Mouse (Mus musculus) fat pad, adult 2 months (tissue): ENCODE data around the gene Stn1.
A peak's percentile ranks its signal among the peaks of the same experiment; 100 is the strongest.

Experiments
- DNase-seq: peaks from one replicate; pipeline ENCODE4 v3.0.0-alpha.2; 2011; ENCODE audit warnings: low read depth, low spot score; ENCODE audit errors: extremely low read depth

Stn1 gene

DNA sequence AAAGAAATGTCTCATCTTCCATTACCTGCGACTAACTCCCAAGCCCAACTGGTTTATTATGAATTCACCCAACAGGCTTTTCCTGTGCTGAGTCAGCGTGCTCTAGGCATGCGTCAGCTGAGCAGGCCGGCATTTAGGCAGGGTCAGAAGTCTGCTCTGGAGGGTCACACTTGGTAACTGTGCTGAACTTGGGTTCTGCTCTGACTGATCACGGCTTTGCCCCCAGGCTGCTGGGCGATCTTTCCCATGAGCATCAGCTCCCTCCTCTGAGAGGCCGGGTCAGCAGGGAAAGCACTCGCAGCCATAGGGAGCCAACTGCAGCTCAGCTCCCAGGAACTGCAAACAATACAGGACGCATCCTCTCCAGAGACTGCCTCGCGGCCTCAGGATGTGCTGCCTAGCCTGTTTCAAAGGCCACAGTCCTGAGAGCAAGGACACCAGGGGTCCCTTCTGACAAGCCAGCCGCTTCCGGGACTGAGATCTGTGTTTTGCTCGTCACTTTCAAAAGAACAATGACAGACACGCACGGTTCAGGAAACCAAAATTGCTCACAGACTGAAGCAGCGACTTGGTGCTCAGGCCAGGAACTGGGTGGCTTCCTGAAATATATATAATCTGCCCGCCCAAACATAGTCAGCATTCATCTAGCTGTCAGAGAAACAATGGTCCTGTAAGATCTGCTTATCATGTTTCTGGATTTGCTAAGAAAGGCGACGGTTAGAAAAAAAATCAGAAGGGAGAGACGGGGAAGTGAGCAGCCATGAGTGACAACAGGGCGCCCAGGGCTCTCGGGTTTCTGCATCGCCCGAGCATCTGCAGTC is 26.6 kb downstream of the Stn1 start:
- no peak for DNase-seq

DNA sequence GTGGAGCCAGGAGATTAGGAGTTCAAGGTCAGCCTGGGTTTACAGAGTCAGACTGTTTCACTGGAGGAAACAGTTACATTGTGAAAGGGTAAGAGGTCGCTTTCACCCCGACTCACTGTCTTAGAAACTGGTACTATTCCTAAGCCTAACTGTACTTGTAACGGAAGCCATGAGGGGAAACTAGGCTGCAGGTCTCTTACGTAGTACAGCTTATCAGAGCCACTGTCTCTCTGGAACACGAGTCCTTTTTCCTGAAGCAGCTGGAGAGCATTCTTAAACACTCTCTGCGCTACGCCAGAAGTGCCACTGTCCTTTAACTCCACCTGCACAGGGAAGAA is 27.2 kb downstream of the Stn1 start:
- DNase-seq = no peak

DNA sequence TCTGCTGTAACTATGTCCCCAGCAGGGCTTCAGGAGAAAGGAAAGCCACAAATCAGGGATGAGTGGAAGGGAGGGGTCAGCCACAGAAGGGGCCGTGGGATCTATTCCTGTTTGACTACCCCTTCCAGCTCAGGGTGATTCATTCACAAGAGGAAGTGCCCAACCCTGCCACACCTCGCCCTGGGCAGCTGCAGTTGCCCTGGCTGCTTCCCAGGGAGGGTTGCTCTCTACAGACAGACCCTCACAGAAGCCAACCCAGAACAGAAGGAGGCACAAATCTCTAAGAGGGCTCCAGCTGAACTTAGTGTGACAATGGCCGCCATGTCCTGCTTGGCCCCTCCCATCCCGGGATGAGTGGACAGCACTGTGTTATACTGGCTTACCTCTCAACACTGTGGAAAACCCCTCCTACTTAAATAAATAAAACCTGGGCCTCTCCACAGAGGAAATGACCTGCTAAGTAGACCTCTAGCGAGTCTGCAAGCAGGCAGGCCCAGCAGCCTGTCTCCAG is 28.5 kb downstream of the Stn1 start:
- DNase-seq = no peak

DNA sequence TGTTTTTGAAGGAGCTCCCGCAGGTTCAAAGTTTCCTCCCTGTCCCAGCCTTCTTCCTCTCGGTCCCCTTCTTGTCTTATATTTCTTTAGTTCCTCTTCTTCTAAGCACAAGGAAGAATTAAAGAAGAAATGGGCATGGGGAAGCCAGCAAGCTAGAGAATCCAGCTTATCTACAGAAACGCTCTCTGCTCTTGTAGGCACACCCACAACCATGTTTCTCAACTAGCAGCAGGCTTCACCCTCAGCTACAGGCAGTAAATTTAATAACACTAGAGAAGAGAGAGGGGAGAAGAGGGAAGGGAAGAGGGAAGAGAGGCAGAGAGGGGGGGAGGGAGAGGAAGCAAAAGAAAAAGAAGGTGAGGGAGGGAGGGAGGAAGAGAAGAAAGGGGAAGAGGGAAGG is 29.1 kb downstream of the Stn1 start:
- no peak for DNase-seq

DNA sequence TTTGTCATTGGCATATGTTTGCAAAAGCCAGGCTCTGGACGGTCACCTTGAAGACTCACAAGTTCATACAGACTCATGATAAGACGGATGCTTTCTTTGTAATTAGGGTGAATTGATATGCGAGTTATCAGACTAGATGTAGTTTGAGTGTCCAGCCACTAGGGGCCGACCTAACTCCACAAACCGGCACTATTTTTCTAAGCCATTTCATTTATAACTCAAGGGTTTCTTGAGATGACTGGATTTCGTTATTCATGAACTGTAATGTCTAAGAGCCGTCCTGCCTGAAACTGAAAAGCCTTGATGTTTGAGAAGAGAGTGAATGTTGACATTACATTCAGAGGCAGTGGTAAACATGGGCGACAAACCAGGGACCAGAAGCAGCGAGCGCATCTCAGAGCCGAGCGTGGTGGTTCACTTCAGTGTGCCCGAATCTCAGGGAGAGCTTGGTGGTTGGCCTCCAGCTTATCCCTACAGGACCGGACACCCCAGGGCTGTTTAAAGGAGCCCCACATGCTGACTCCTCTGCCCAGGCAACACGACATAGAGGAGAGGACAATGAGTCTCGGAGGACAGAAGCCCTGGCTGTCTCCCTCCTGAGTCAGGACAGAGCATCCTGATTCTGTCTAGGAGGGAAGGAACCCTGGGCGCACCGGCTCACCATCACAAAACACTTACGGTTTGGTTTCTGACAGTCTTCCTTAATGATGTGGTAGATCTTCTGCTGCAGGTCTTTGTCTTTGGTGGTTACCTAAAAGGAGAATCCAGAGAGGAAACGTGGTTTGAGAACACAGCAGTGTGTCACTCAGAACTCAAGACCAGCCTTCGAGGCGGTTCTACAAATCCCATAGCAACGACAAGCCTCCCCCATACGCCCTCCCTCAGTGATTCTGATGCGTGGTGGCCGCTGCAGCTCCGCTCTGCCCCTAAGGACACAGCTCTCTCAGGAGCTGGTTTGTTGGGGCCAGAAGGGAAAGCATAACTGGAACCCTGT is 29.9 kb downstream of the Stn1 start:
- DNase-seq = no peak

DNA sequence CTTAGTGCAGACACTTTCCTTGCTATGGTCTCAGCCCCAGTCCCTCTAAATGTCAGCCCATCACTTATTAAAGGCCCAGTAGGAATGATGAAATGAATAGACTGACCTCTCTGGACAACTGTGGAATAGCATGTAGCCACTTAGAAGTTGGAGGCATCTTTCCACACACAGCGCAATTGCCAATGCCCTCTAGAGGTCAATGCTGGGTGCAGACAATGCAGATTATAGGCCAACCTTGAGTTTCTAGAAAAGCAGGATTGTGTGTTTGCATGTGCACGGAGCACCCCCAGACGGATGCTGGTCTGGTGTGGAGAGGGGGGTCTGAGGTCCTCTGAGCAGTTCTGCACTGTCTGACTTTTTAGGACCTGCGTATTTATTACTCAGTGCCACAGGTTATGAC is 33.7 kb downstream of the Stn1 start:
- DNase-seq = no peak

DNA sequence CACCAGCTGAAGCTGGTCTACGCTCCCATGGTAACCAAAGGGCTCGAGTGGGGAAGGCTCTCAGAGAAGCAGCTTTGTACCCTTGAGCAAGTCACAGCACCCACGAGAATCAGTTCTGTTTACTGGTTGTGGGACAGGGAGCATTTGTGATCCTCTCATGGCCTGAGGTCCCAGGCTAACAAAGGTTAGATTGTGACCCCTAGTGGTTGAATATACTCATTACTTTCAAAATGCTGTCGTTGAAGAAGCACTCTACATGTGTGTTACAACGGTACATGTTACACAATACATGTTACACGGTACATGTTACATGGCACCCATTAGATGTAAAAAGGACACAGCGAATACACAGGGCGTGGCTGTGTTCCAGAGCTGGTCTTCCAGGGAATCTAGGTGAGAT is 34.7 kb downstream of the Stn1 start:
- no peak for DNase-seq

DNA sequence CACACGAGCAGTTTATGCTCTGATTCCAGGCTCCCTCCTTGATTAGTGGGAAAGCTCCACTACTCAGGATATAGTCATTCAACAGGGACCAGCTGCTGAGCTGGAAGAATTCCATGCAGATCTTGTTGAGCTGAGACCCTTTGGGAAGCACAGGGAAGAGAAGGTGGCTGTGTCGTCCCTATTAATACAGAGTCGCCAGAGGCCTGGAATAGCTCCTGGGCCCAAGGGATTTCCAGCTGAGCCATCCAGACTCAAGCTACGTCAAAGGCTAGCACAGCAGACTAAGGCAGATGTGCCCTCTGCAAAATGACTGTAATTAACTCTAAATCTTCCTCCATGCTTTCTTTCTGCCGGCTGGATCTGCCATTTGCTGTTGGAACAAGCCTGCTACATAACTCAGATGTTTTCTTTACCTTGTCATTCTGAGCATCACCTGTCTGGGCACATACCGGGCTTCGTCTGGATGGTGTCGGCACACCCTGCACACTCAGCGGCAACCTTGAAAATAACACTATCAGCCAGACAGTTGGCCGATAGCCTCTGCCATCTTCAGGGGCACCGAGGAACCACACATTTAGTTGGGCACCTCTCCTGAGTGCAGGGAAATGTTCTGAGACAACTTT is 36.8 kb downstream of the Stn1 start:
- DNase-seq = no peak

DNA sequence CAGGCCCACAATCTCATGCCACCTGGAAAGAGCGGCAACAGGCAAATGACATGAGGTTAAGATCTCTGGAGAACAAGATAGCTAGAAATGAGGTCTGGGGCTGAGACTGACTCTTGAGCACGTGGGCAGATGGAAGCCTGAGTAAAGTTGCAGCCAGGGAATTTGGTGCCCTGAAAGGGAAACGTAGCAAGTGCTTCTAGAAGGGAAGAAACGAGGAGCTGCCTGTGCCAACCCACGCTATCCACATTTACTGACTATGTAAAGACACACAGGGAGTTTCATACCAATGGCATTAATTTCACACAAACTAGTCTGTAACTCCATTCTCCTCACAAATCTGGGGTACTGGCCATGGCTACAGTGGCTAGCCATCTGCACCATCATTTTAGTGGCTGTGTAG is 37.5 kb downstream of the Stn1 start:
- no peak for DNase-seq

DNA sequence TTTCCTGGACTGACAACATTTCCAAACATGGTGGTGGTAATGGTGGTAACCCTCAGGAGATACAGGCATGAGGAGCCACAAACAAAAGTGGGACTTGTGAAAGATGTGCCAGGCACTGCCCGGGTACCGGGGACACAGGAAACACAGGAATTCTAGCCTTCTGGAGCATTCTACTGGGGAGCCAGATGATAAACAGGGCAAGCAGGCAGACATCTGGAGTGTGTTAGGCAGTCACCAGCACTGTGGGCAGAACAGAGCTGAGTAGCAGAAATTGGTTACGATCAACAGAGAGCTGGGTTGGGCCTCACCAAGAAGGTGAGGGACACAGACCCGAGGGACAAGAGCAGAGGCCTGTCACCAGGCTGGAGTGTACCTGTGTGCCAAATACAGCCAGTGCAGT is 38.4 kb downstream of the Stn1 start:
- no peak for DNase-seq

DNA sequence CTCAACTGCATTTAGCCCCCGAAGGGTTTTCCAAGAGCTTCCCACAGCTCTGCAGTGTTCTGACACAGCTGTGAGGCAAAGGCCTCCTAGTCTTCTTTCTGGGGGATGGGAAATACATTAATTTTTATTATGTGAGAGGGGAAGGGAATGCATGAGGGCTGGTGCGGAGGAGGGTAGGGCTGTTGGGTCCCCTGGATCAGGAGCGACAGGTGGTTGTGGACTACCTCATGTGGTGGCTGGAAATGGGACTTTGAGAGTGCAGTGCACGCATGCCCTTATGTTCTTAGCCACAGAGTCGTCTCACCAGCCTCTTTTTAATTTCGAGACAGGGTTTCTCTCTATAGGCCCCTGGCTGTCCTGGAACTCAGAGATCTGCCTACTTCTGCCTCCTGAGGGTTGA is 39.6 kb downstream of the Stn1 start:
- DNase-seq = no peak

DNA sequence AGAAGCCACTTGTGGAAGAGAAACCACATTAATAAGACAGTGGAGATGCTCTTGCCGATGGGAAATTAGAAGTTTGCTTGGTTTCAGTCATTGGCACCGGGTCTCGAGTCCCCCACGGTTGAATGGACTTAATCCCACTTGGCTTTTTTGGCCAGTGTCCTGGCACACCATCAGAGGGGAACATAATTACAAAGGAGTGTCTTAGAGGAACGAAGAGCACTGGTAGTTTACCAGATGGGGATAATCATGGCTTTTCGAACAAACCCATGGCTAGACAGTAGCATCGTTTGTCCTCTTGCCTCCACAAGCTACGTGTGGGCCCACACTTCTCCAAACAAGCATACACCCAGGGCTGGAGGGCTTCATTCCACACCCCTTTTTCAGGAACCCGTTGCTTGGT is 40.0 kb downstream of the Stn1 start:
- no peak for DNase-seq

DNA sequence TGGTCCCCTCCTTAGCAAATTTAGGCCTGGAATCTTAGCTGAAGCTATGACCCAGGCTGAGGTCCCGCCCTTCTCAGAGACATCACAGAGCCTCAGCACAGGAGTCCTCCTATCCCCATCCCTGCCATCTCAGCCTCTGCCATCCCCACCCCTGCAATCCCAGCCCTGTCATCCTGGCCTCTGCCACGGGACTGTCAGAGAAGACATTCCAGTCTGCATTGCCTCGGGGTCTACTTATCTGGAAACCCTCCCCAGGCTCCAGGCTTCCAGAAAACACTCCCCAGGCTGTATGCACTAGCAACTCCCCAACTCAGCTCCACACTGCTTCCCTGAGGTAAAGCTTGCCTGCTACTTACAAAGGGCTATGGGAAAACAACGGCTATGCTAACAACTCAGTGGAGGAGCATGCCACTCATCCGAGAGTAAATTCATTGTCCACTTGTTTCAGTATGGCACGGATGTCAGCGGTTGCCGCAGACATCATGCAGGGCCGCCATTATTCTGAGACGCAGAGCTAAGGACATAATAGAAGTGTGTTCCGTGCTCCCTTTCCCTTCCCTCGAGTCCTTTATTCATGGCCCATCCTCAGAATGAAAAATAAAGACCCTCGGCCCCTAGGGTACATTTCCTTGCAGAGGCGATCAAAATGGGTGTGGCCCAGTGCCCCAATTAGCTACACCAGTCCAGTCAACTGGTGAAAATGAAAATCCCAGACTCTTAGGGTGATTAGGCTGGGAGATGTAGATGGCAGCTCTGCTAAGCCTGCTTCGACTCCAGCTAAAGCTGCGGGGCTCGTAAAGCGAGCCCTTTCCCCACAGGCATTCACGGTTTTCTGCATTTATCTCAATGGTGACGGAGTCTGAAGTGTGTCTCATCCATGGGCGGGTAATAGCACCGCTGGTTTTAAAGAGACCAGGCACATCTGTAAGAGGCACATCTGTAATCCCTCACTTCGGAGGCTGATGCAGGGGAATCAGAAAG is 44.0 kb downstream of the Stn1 start:
- no peak for DNase-seq

DNA sequence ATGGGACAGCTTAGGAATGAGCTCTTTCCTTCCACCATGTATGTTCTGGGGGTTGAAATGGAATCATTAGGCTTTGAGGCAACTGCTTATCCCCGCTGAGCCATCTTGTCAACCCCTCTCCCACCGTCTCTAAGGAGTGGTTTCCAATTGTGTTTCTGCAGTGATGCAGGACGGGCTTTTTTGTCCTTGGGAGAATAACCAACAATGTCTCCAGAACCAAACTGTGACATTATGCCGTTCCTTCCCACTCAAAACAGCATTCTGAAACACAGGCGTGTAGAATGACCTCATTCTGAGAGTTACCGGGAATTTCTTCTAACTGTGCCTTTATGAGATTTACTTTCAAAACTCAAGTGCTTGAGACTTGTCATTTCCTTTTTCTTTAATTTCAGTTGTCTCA is 44.9 kb downstream of the Stn1 start:
- DNase-seq = no peak

DNA sequence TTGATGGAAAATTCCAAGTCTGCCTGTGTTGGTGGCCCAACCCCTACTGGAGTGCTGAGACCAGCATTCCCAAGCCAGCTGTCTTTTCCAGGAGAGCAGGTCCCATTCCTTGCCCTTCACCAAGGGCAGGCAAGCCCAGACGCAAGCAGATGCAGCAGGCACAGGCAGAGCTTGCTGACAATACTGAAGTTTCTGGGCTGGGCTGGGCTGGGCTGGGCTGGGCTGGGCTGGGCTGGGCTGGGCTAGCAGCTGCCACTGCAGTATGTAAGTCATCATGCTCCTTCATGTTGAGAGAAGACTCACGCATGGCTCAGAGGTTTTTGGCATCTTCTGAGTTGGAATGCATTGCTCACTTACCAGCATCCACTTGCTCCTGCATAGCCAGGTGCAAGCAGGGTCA is 45.5 kb downstream of the Stn1 start:
- DNase-seq = peak; percentile 80

DNA sequence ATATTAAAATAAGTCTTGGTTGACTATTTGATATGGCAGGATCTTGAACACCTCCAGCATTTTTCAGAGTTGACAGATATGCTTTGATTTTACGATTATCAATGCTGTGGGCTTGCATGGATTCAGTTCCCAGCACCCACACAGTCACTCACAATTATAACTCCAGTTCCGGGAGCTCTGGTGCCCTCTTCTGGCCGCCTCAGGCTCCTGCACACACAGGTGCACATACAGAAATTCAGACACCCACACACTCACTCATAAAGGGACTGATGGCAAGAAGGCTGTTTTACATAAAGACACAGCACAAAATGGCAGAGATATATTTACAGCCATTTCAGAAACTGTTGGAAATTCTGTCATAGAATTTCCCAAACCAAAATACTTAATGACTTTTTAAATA is 48.1 kb downstream of the Stn1 start:
- no peak for DNase-seq

DNA sequence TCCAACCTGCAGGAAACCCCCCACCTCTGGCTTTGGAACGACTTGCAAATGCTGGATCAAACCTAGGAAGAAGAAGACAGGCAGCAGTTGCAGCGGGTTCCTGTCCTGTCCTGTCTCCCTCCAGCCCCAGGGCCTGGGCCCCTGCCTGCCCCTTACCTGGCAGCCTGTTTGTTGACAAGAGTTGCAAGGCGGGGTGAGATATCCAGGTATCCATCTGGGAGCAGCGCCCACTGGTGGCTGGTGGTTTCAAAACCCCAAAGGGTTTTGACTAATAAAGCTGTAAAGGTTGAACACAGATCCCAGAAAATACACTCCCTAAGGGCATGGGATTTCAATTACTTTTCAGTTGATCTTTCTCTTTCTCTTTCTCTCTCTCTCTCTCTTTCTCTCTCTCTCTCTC is 49.1 kb downstream of the Stn1 start:
- no peak for DNase-seq

DNA sequence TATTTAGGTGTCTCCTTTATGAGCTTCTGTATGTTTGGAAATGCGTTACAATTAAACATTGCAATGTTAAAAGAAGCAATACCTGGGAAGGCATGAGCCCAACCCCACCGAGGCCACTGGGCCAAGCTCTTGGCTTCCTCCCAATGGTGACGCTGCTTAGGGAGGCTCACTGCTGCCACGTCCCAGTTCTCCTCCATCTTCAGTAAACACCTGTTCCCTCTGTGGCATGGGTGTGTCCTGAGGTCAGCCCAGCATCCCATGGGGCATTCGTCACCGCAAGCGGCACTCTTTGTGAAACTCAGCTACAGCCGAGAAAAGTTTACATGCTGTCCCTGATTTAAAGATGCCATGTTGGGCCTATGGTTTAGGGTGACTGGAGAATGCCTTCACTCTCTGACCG is 49.7 kb downstream of the Stn1 start:
- no peak for DNase-seq

DNA sequence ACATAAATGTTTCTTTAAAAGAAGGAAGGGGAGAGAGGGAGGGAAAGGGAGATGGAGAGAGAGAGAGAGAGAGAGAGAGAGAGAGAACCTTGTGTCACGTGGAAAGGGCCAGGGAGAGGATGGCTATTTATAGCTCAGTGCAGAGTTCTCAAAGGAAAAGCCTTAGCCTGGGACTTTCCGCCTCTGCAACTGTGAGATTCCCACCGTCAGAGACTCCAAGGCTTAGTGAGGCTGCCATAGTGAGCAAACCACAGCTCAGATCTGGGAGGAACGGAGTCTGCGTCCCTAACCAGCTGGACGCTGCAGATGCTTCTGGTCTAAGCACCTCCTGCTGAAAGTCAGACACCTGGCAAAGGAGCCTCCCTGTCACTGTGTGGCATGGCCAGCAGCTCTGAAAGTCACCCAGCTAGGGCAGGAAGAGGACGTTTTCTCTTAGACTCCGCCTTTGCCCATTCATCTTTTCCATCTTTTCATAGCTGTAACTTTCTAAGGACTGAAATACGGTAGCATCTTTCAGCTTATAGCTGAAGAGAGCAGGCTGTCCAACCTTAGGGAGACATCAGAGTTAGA is 51.2 kb downstream of the Stn1 start:
- DNase-seq = no peak

DNA sequence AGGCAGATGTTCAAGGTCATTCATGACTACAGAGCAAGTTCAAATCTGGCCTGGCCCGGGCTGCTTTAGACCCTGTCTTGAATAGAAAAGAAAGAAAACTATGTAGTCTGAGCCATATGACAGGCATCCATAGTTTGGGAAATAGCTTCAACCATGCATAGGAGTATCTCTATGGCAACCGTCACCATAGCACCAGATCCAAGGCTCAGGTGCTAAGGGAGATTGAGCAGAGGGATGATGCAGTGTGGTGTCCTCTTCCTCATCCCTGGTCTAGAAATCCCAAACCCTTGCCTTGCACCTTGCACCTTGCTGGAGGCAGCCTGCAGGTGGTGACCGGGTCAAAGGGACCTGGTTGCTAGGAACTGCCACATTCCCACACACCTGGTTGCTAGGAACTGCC is 53.2 kb downstream of the Stn1 start:
- no peak for DNase-seq
